Mouse (Mus musculus) right cerebral cortex, adult 2 months (tissue): ENCODE measurements around the gene Ap5s1.

ENCODE experiments used
- DNase-seq, 2 experiments: peaks; one replicate each; pipeline ENCODE4 v3.0.0; 2021 to 2022; ENCODE audit warnings: low spot score in 2 of 2

The Ap5s1 gene

GRCm38 (mm10) chr2:131187602-131187922 lies 19.3 kb upstream of the Ap5s1 start:
- no peak for DNase-seq

DNA sequence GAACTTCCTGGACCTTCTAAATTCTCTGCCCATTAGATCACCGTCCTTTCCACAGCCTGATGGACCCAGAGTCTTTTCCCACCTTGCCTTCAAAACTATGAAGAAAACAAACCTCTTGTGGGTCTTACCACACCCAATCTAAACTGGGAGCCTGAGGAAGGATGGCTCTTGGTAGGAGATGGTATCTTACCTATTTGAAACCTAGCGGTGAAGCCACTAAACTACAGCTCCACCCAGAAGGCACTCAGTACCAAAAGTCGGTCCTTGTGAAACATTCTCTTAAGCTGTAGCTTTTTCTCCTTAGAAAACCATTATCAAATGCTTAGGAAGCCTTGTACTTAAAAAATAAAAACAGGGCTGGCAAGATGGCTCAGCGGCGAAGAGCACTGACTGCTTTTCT lies 18.6 kb upstream of the Ap5s1 start:
- DNase-seq = no peak

DNA sequence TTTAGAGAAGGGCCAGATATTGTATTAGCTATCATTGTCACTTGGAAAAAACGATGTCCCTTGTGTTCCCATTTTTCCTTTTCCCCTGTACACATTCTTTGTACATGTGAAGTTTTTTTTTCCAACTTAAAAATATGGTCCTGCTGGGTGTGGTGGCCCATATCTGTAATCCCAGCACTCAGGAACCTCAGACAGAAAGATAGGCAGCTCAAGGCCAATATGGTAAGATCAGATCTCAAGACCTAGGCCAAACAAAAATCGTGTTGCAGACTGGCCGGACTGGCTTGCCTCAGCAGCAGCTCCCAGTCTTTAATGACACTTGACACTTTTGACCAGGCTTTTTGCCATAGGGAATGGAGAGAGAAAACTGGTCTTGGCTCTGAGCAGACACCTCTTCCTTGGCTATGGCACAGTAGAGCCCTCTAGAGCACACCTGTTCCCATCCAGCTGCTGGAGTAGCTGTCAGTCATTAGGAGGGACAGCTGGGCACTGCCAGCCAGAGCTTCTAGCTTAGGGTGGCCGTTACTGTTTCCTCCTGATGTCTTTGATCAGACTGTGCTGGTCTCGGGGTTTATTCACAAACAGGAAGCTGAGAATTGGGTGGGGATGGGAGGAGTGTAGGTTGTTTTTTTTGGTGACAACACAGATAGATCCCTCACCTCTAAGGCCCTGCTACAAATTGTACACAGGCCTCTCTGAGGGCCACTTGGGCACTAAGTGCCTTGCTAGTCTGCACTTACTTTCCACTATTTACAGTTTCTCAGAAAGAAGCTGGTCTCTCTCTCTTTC lies 17.2 kb upstream of the Ap5s1 start:
- no peak for DNase-seq

- DNase-seq = no peak
These were observed 16.4 kb upstream of the Ap5s1 start for GRCm38 (mm10) chr2:131190344-131191004.

- DNase-seq = no peak
These were observed 15.9 kb upstream of the Ap5s1 start for GRCm38 (mm10) chr2:131191005-131191390.

- DNase-seq = no peak
These were observed 10.1 kb upstream of the Ap5s1 start for GRCm38 (mm10) chr2:131196606-131197316.

DNA sequence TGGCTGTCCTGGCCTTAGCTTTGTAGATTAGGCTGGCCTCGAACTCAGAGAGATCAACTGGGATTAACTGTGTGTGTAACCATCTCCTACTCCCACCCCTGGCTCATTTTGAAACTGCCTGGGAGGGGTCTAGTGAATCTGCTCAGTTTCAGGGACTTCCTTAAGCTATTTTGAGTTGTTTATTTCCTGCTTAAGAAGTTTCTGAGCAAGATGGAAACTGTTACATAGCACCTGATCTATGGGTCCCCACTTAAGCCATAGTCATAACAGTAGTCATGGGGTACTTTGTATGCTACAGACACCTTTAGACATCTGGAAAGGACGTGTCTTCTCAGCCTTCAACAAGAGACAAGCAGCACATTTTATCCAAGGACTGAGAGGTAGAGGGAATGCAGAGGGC lies 6.2 kb upstream of the Ap5s1 start:
- no peak for DNase-seq

- no peak for DNase-seq
These were observed 5.6 kb upstream of the Ap5s1 start for GRCm38 (mm10) chr2:131201262-131201661.

DNA sequence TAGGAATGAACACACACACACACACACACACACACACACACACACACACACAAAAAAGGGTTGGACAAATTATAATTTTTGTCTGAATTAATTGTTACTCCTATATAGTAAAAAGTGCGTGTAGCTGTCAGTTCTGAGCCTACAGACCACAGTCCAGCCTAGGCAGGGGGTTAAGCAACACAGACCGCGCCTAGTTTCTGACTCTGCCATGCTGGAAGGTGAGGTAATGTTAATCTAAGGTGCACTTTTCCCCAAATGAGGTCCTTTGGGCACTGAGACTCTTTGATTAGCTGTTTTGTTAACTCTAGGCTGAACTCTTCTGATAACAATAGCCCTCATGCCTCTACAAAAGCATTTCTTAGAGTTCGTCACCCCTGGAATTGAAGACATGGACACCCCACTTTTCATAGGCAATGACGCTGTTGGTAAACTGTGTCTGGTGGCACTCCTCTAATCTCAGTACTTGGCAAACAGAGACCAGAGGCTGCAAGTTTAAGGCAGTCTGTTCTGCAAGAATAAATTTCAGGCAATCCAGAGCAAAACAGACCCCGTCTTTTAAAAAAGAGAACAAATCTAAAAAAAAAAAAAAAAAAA lies 3.0 kb upstream of the Ap5s1 start:
- DNase-seq = no peak

- peak; percentile 75 to 82 for DNase-seq
These were observed 2.4 kb upstream of the Ap5s1 start for GRCm38 (mm10) chr2:131204410-131204981.

DNA sequence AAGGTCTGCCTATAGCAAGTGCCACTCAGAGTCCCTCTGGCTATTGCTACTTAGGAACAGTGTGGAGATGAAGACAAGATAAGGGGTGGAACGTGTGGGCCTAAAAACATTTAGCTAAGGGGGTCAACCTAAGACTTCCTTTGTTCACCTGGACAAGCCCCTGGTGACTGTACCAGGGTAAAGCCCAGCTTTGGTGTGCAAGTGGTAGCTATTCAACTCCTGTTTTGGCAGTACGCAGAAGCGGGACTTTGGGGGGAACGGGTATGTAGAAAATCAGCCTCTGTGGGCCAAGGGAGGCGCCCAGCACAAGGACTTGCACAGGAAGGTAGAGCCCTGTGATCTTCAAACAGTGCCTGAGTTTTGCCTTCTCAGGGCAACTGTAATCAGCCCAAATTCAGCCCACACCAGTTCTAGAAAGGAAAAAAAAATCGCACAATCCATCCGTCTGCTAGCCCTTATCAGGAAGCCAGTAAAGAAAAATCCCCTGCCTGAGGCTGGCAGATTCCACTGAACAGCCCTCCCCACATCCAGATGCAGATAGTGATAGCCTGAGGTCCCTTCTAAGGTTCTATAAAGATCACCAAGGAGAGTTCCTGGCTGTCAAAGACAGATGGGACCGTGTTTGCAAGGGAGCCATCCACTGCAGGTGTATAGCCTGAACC lies 1.2 kb upstream of the Ap5s1 start:
- DNase-seq = no peak

DNA sequence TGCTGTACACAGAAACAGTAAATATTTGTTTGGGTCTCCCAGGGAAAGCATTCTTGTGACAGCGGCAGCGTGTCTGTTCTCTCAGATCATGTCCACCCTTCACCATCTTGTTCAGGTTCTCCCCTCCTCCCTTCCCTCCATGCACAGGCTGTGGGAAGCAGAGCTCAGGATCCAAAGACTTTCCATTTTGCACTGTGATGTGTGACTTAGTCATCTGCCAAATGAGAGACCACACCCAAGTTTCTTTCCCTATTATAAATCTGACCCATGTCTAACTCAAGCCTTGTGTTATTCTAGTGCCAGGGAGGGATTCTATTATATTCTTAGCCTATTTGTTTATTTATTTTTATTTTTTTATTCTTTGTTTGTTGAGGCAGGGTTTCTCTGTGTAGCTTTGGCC lies 1.5 kb downstream of the Ap5s1 start:
- no peak for DNase-seq

- no peak for DNase-seq
These were observed 2.4 kb downstream of the Ap5s1 start for GRCm38 (mm10) chr2:131209125-131209795.

GRCm38 (mm10) chr2:131209969-131210792 lies 3.3 kb downstream of the Ap5s1 start:
- DNase-seq = peak; percentile 95 to 97

DNA sequence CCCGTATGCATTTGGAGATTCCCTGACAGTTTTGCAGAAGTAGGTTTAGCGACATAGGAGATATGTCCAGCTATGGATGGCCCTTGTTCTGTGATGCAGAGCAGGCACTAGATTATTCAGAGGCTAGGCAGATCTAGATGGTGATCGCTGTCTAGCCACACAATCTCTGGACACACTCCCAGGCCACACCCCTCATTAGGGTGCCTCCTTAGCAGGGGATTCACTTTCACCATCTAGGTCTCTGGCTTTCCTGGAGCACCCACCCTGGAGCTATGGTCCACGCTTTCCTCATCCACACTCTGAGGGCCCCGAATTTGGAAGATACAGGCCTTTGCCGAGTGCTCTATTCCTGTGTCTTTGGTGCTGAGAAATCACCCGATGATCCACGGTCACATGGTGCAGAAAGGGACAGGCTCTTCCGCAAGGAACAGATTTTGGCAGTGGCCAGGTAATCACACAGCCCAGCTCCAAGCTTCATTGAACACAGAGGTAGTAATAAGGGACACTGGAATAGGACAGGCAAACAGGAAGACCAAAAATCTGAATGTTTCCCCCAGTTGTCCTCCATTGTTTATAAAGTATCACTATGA lies 4.2 kb downstream of the Ap5s1 start:
- DNase-seq = peak in 1 of 2 experiments; percentile 28

DNA sequence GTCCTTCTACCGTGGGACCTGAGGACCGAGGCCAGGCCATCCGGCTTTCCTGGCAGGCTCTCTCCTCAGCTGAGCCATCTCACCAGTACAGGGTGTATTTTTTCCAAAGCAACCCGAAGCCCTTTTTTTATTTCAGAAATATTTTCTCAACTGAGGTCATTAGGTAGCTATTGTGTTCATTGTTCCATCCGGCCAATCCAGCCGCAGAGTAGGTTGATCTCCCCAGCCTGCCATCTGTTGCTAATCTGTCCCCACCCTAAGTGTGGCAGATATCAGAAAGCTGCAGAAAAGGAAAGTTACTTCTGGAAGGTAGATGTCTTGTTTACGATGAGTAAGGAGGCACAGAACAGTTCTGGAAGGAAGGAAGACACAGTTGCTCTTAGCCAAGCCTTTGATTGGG lies 6.9 kb downstream of the Ap5s1 start:
- no peak for DNase-seq

DNA sequence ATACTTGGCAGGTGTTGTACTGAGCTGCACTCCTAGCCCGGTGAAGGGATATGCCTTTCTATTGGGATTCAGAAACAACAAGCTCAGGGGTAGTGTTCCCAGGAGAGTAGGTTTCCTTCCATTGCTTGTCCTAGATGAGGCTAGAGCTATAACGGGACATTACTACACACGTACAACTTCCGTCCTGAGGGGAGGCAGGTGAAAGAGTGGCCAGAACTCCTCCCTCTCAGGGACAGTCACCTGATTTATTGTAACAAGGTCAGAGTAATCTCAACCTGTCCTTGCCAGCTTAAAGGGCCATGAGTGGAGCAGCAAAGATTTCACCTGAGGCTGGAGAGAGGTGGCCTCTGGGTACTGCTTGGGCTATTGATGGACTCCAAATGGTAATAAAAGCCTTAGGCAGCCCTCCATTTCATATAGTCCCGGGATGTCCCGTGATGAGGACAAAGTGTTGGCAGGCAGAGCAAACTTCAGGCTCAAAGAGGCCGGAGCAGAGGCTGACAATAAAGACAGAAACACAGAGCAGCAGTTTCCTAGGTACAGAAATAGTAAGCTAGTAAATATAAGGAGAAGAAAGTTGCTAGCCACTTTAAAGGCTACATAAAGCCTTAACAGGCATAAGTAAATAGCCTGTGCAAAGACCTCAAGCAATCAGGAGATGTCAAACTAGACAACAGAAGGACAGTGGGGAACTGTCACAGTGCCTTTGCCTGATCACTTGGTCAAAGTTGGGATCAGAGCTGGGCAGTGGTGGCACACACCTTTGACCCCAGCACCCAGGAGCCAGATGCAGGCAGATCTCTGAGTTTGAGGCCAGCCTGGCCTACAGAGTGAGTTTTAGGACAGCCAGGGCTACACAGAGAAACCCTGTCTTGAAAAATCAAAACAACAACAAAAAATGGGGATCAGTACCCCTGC lies 9.3 kb downstream of the Ap5s1 start:
- DNase-seq = no peak

GRCm38 (mm10) chr2:131220030-131220429 lies 13.2 kb downstream of the Ap5s1 start:
- DNase-seq = no peak
